Mouse (Mus musculus): Measurements from ENCODE around the gene Trim8. TPM values are rescaled to one million over a fixed set of nuclear protein-coding genes. Genes with fewer than 3 reads are reported as not detected.

Trim8 gene
- polyA plus RNA-seq, 1 experiment from 2014 or later: 38.5 TPM

DNA sequence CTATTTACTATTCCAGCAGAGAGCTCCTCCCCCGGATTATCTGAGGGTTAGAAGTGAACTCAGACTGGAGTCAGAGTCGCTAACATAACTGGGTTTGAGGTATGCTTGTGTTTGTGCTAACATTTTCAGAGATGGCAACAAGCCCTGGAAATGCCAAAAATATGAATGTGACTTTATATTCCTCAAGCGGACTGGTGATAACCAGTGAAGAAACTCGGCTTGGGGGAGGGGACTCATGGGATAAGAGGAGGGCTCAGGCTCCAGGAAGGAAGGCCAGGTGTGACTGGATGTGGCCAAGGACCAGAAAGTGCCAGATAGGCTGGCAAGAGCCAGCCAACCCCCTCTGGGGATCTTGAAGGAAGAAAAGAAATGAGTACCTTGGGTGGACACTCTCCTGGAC lies 19.7 kb upstream of the Trim8 start:
- Histone ChIP-seq H3K4me3 (no peak overlapping the region), H3K9me3 (no peaks in the 10 kb centered on the region), H3K9ac (replicated peaks) (peak overlapping the region; percentile 15; the same call in 1 of the 2 replicates), H3K4me2 (replicated peaks) (peak overlapping the region; percentile 11; the same call in 1 of the 2 replicates), H3K36me3 (peaks cover 63% of the 10 kb centered on the region), H3K27me3 (no peaks in the 10 kb centered on the region), H3K4me1 (peaks cover 44% of the 10 kb centered on the region), H3K27ac (replicated peaks) (peak overlapping the region; percentile 58)
- no peak for ATAC-seq (ENCODE audit: low FRiP score, low read depth)
- WGBS: 15% methylated on average over 4 of the region's 4 CpGs

GRCm38 (mm10) chr19:46482896-46483516 lies 18.5 kb upstream of the Trim8 start:
- Histone ChIP-seq H3K9me3 (no peaks in the 10 kb centered on the region), H3K27ac (replicated peaks) (peak overlapping the region; percentile 35; the same call in 1 of the 2 replicates), H3K9ac (replicated peaks) (peak overlapping the region; percentile 43; the same call in 1 of the 2 replicates), H3K4me1 (peaks cover 32% of the 10 kb centered on the region), H3K4me3 (no peak overlapping the region), H3K27me3 (0 out of 2 replicates have a peak, but pooled peaks cover 3% of the 10 kb centered on the region), H3K36me3 (peaks cover 62% of the 10 kb centered on the region), H3K4me2 (replicated peaks) (no peak overlapping the region)
- WGBS: 32% methylated on average over 17 of the region's 17 CpGs
- no peak for ATAC-seq (ENCODE audit: low FRiP score, low read depth)

- H3K9ac ChIP-seq (replicated peaks): no peak overlapping the region
- H3K9me3 ChIP-seq: no peaks in the 10 kb centered on the region
- WGBS: 76% methylated on average over 15 of the region's 15 CpGs
- H3K27ac ChIP-seq (replicated peaks): no peak overlapping the region
- no peak overlapping the region for H3K4me3 ChIP-seq
- H3K27me3 ChIP-seq: 0 out of 2 replicates have a peak, but pooled peaks cover 3% of the 10 kb centered on the region
- H3K4me2 ChIP-seq (replicated peaks): no peak overlapping the region
- ATAC-seq (ENCODE audit: low FRiP score, low read depth): no peak
- H3K4me1 ChIP-seq: peaks cover 32% of the 10 kb centered on the region
- peaks cover 57% of the 10 kb centered on the region for H3K36me3 ChIP-seq
Measured at GRCm38 (mm10) chr19:46483701-46484328, 17.7 kb upstream of the Trim8 start.

GRCm38 (mm10) chr19:46484518-46484917 lies 17.0 kb upstream of the Trim8 start:
- ATAC-seq (ENCODE audit: low FRiP score, low read depth): no peak
- Histone ChIP-seq H3K27me3 (0 out of 2 replicates have a peak, but pooled peaks cover 3% of the 10 kb centered on the region), H3K9me3 (no peaks in the 10 kb centered on the region), H3K27ac (replicated peaks) (no peak overlapping the region), H3K36me3 (peaks cover 54% of the 10 kb centered on the region), H3K4me3 (no peak overlapping the region), H3K9ac (replicated peaks) (no peak overlapping the region), H3K4me1 (peaks cover 32% of the 10 kb centered on the region), H3K4me2 (replicated peaks) (no peak overlapping the region)
- WGBS: 78% methylated on average over 5 of the region's 5 CpGs

DNA sequence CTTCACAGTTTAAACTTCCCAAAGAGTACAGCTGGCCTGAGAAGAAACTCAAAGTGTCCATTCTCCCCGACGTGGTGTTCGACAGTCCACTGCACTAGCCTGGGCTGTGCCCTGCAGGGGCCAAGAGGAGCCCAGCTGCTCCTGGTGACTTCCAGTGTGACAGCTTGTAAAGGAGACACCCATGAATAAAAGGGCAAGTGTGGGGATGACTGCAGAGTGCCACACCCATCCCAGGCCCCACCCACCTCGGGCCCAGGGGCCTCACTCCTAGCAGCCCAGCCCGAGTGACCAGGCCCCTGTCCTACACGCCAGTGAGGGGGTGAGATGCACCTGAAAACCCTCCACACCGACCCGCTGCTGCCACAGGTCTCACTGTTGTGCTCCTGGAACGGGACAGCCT lies 15.7 kb upstream of the Trim8 start:
- Histone ChIP-seq H3K4me3 (no peak overlapping the region), H3K9ac (replicated peaks) (no peak overlapping the region), H3K27me3 (0 out of 2 replicates have a peak, but pooled peaks cover 3% of the 10 kb centered on the region), H3K4me2 (replicated peaks) (no peak overlapping the region), H3K9me3 (no peaks in the 10 kb centered on the region), H3K27ac (replicated peaks) (0 out of 2 replicates have a peak overlapping the region, but pooled peaks have one; percentile 7), H3K4me1 (peaks cover 32% of the 10 kb centered on the region), H3K36me3 (peaks cover 42% of the 10 kb centered on the region)
- ATAC-seq (ENCODE audit: low FRiP score, low read depth): no peak
- 82% methylated on average over 9 of the region's 9 CpGs for WGBS

DNA sequence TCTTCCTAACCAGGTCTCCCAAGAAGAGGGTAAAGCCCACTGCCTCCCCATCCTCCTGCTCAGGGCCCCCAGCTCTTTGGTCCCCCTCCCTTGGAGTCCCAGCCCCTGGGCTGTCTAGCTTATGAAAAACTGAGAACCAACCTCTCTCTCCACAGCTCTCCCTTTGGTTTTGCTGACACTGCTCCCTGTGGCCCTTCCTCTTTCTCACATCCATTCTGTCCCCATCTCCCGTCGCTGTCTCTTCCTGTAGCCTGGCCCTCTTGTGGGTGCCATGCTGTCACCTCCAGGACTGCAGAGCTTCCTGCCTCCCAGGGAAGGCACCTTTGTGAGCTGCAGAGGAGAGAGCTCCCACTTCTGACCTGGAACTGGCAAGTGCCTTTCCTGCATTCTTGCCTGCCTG lies 14.8 kb upstream of the Trim8 start:
- H3K4me3 ChIP-seq: no peak overlapping the region
- 73% methylated on average over 2 of the region's 2 CpGs for WGBS
- H3K9ac ChIP-seq (replicated peaks): no peak overlapping the region
- H3K4me1 ChIP-seq: peaks cover 24% of the 10 kb centered on the region
- no peak for ATAC-seq (ENCODE audit: low FRiP score, low read depth)
- peaks cover 42% of the 10 kb centered on the region for H3K36me3 ChIP-seq
- H3K9me3 ChIP-seq: no peaks in the 10 kb centered on the region
- H3K27me3 ChIP-seq: 0 out of 2 replicates have a peak, but pooled peaks cover 3% of the 10 kb centered on the region
- H3K27ac ChIP-seq (replicated peaks): peak overlapping the region; percentile 36; the same call in 1 of the 2 replicates
- no peak overlapping the region for H3K4me2 ChIP-seq (replicated peaks)

GRCm38 (mm10) chr19:46489448-46489847 lies 12.1 kb upstream of the Trim8 start:
- 100% methylated on average over 1 of the region's 1 CpGs for WGBS
- Histone ChIP-seq H3K27me3 (0 out of 2 replicates have a peak, but pooled peaks cover 3% of the 10 kb centered on the region), H3K9ac (replicated peaks) (no peak overlapping the region), H3K4me2 (replicated peaks) (no peak overlapping the region), H3K4me1 (peaks cover 5% of the 10 kb centered on the region), H3K9me3 (no peaks in the 10 kb centered on the region), H3K27ac (replicated peaks) (no peak overlapping the region), H3K36me3 (peaks cover 32% of the 10 kb centered on the region), H3K4me3 (no peak overlapping the region)
- ATAC-seq (ENCODE audit: low FRiP score, low read depth): no peak

GRCm38 (mm10) chr19:46490634-46491033 lies 10.9 kb upstream of the Trim8 start:
- peaks cover 22% of the 10 kb centered on the region for H3K36me3 ChIP-seq
- WGBS: 0% methylated on average over 2 of the region's 2 CpGs
- ATAC-seq (ENCODE audit: low FRiP score, low read depth): no peak
- 0 out of 2 replicates have a peak overlapping the region, but pooled peaks have one; percentile 24 for H3K9ac ChIP-seq (replicated peaks)
- H3K4me2 ChIP-seq (replicated peaks): no peak overlapping the region
- H3K9me3 ChIP-seq: no peaks in the 10 kb centered on the region
- no peak overlapping the region for H3K27ac ChIP-seq (replicated peaks)
- no peak overlapping the region for H3K4me3 ChIP-seq
- peaks cover 5% of the 10 kb centered on the region for H3K4me1 ChIP-seq
- H3K27me3 ChIP-seq: 0 out of 2 replicates have a peak, but pooled peaks cover 3% of the 10 kb centered on the region

GRCm38 (mm10) chr19:46495136-46495535 lies 6.4 kb upstream of the Trim8 start:
- no peak for ATAC-seq (ENCODE audit: low FRiP score, low read depth)
- Histone ChIP-seq H3K36me3 (no peaks in the 10 kb centered on the region), H3K4me1 (peaks cover 8% of the 10 kb centered on the region), H3K27me3 (no peaks in the 10 kb centered on the region), H3K9me3 (no peaks in the 10 kb centered on the region), H3K9ac (replicated peaks) (no peak overlapping the region), H3K27ac (replicated peaks) (no peak overlapping the region), H3K4me3 (no peak overlapping the region), H3K4me2 (replicated peaks) (no peak overlapping the region)
- 89% methylated on average over 8 of the region's 8 CpGs for WGBS

GRCm38 (mm10) chr19:46497230-46497629 lies 4.3 kb upstream of the Trim8 start:
- Histone ChIP-seq H3K9me3 (no peaks in the 10 kb centered on the region), H3K36me3 (no peaks in the 10 kb centered on the region), H3K4me3 (no peak overlapping the region), H3K27me3 (no peaks in the 10 kb centered on the region), H3K27ac (replicated peaks) (no peak overlapping the region), H3K9ac (replicated peaks) (no peak overlapping the region), H3K4me2 (replicated peaks) (no peak overlapping the region), H3K4me1 (0 out of 2 replicates have a peak, but pooled peaks cover 3% of the 10 kb centered on the region)
- 74% methylated on average over 2 of the region's 2 CpGs for WGBS
- no peak for ATAC-seq (ENCODE audit: low FRiP score, low read depth)

DNA sequence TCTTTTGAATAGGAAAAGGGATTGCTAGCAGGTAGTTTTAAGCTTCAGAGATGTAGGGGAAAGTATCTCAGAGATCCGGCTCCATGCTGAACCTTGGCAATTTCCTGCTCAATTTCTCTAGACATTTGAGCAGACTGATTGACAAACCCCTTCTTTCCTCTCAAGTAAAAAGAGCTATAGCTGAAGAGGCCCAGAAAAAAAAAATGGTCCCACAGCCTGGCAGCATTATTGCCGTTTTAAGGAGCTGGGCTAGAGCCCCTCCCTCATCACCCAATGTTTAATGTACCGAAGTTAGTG lies 2.0 kb upstream of the Trim8 start:
- Histone ChIP-seq H3K9me3 (no peaks in the 10 kb centered on the region), H3K9ac (replicated peaks) (no peak overlapping the region), H3K4me2 (replicated peaks) (peak overlapping the region; percentile 94), H3K27me3 (no peaks in the 10 kb centered on the region), H3K4me3 (peak overlapping the region; percentile 66; the same call in 1 of the 2 replicates), H3K27ac (replicated peaks) (peak overlapping the region; percentile 100), H3K36me3 (no peaks in the 10 kb centered on the region), H3K4me1 (peaks cover 9% of the 10 kb centered on the region)
- ATAC-seq (ENCODE audit: low FRiP score, low read depth): no peak
- 8% methylated on average over 3 of the region's 3 CpGs for WGBS

DNA sequence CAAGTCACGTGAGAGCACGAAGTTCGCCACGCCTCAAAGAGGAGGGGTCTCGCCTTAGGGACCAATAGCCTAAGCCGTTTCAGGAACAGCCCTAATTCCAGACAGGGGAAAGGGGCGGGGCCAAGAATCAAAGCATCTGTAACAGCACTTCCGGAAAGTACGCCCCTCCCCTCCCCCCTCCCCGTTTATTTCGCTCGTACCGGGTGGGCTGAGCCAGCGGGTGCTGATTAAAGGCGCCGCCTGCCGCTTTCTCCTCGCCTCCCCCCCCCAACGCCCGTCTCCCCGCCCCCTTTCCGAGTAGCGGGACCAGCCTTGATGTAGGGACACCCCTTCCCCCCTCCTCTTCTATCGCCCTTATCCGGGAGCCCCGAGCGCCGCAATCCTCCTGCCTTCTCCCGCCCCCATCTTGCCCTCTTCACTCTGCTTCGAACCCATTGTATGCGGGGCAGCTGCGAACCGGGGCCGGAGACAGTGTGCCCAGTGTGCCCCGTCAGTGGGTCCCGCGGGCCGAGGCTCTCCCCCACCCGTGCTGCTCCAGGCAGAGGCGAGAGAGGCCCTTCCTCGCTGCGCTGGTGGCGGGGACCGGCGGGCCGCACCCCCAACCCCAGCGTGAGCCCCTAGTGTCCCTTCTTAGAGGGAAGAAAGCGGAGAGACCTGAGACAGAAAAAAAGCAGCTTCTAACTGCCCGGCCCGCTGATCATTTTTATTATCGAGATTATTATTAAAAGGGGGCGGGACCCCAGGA lies 1.5 kb upstream of the Trim8 start:
- Histone ChIP-seq H3K36me3 (0 out of 2 replicates have a peak, but pooled peaks cover under 1% of the 10 kb centered on the region), H3K4me2 (replicated peaks) (peak overlapping the region; percentile 94), H3K4me3 (peak overlapping the region; percentile 66), H3K4me1 (peaks cover 14% of the 10 kb centered on the region), H3K27ac (replicated peaks) (peak overlapping the region; percentile 100), H3K9me3 (no peaks in the 10 kb centered on the region), H3K9ac (replicated peaks) (peak overlapping the region; percentile 99), H3K27me3 (no peaks in the 10 kb centered on the region)
- under 1% methylated on average over 42 of the region's 52 CpGs for WGBS
- peak; percentile 82 for ATAC-seq (ENCODE audit: low FRiP score, low read depth)

Measured in midbrain, embryonic 12.5 days (tissue).